Mouse (Mus musculus): ENCODE data around the gene Fbxo48. TPM values are rescaled to one million over a fixed set of nuclear protein-coding genes. Genes with fewer than 3 reads are reported as not detected.

The Fbxo48 gene
- 1 to 10 TPM; 1.1 to 1.5 TPM for total RNA-seq (2021)

DNA sequence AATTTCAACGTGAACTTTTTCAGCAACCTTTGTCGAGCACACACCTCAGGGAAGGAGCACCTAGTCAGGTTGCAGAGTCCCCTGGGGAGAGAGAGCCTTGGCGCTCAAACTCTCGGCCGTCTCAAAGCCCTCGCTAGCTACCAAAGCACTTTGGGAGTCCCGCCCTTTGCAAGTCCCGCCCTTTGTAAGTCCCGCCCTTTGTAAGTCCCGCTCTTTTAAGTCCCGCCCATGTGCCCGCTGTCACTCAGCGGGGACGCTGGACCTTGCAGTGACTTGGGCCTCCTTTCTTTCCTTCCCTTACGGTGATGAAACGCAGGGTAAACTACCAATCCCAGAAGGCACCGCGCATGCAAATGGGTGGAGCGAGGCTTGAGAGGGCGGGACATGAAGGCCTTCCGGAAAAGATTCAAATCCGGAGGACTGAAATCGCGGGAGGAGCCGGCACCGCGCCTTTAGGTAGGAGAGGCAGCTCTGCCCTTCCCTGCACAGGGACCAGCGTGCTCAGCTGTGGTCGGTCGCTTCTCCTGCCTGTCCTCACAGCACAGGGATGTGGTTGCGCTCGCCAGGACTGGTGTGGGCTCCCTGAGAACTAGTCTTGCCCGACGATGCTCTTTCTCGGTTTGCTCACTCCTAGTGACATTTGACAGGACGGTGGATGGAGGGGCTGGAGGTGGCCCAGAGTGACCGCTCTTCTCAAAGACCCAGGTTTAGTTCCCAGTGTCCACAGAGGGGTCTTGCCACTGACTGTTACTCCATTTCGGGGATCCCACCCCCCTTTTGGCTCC is at the start of gene Fbxo48:
Gene Fbxo48, plus strand, starts transcription at position 400 of the 785 bp plus-strand sequence.
- DNase-seq (ENCODE audit: low spot score in 2 of 2): peak; percentile 89 to 98
- intact Hi-C loops (cut with DNase I): loop anchor here (5.0 kb wide), 1 partner anchor 444 kb away; the partner anchor contains the start of gene Sec61g

- DNase-seq (ENCODE audit: low spot score in 2 of 2): peak; percentile 21 to 84
- intact Hi-C loops (cut with DNase I): no loop called here
Observed at GRCm38 (mm10) chr11:16904302-16905011, 46.7 kb upstream of the Fbxo48 start.

DNA sequence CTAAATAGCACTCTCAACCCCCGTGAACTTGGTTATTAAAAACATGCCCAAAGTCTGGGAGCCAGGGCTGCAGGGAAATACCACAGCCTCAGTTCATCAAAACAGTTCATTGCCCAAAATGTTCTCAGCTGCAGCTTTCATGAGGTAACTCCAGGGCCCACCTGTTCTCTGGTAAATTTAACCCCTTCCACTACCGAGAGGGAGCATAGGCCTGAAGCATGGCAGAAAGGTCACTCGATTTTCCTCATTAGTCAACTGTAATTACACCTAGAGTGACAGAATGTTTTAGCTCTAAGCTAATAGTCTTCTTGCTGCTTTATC is 46.2 kb upstream of the Fbxo48 start:
- intact Hi-C loops (cut with DNase I): no loop called here
- no peak for DNase-seq (ENCODE audit: low spot score in 2 of 2)

DNA sequence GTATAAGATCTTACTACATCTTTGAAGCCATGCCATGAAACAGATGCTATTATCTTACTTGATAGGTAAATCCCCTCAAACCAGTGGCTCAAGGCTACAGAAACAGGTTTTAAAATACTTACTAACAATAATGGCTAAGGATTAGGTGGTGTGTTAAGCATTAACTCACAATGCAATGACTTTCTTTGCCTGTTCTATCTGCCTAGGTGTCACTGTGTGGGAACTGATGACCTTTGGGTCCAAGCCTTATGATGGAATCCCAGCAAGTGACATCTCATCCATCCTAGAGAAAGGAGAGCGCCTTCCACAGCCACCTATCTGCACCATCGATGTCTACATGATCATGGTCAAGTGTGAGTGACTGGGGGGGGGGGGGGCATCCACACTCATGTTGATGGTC is 44.6 kb upstream of the Fbxo48 start:
- intact Hi-C loops (cut with DNase I): no loop called here
- no peak for DNase-seq (ENCODE audit: low spot score in 2 of 2)

- no peak for DNase-seq (ENCODE audit: low spot score in 2 of 2)
- intact Hi-C loops (cut with DNase I): no loop called here
Observed at GRCm38 (mm10) chr11:16907517-16908129, 43.6 kb upstream of the Fbxo48 start.

DNA sequence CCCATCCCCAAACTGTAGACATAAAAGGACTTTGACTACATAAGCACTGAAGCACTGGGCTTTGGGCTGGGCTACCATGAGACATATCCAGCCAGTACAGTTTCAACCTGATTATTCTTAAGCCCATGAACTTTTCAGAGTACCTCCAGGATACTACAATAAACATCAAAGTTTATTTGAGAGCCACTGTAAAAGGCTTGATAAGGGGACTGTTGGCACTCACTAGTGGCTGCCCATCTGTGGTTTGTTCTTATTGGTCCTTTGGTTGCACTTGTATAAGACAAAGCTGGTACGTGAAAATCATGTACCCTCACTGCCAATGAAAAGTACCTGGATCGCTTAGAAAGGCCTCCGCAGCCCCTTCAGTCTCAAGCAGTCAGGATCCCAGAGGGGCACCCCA is 36.4 kb upstream of the Fbxo48 start:
- DNase-seq (ENCODE audit: low spot score in 2 of 2): no peak

DNA sequence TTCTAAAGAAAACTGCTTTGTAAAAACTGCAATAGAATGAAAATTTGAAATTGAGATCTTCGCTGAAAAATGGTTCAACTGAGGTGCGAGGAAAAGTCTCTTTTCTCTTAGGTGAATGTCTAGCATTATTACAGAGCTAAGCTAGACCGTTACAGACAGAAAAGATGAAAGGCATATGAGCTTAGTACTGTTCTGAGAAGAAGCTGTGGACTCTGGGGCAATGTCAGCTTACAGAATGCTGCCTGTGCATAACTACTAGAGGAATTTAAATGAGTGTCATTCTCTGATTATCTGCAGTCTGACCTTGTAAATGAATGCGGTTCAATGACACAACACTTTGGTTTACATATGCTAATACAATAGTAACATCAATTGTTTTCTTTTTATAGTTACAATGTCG is 35.3 kb upstream of the Fbxo48 start:
- DNase-seq (ENCODE audit: low spot score in 2 of 2): no peak
- intact Hi-C loops (cut with DNase I): no loop called here

More for the DNA sequence above, 36.4 kb upstream of the Fbxo48 start:
- intact Hi-C loops (cut with DNase I): no loop called here

DNA sequence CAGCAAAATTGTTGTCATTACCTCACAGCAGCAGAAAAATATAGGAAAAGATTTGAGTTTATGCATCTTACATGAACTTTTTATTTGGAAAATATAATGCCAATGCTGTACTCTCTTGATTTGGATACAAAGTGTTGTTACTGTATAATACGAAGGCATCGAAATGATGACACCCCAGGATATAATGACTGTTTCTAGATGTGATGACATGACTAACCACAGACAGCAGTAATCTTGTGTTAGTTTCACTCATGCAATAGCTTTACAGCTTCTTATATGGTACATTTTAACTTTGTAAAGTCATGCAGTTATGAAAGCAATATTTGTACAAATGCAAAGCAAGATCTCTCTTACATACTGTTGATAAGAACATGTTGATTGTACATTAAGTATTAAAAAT is 33.7 kb upstream of the Fbxo48 start:
- DNase-seq (ENCODE audit: low spot score in 2 of 2): no peak
- intact Hi-C loops (cut with DNase I): no loop called here

- DNase-seq (ENCODE audit: low spot score in 2 of 2): no peak
- intact Hi-C loops (cut with DNase I): no loop called here
Observed at GRCm38 (mm10) chr11:16932159-16932558, 19.0 kb upstream of the Fbxo48 start.

DNA sequence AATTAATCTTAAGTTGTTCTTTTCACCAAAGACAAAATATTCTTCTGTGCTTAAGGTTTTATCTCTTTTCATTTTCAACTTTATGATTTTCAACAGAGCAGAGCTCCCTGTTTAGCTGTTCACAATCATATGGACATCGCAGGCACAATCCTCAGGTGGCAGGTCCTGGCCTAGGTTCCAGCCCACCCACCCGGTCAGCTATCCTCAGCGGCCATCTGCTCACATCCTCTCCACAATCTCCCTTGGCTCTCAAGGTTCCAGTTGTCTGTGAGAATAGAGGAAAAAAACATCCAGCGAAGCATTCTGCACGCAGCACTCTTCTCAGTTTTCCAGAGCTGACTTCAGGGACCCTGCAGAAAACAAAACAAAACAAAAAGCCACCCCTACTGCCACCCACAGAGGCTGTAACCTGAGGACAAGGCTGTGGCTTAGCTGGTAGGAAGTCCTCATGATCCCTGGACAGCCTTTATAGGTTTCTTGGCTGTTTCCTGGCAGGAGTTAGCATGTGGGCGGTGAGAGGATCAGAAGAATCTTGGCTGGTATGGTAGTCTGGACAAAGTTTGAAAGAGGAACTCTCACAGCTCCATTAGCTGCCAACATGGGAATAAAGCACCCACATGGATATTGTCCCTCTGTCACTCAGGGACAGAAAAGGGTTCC is 15.5 kb upstream of the Fbxo48 start:
- DNase-seq (ENCODE audit: low spot score in 2 of 2): peak in 1 of 2 experiments; percentile 41
- intact Hi-C loops (cut with DNase I): no loop called here

GRCm38 (mm10) chr11:16941103-16941793 is 9.9 kb upstream of the Fbxo48 start:
- DNase-seq (ENCODE audit: low spot score in 2 of 2): peak in 1 of 2 experiments; percentile 14
- intact Hi-C loops (cut with DNase I): loop anchor here (5.0 kb wide), 2 partner anchors 119 to 189 kb away; partner anchors contain the start of gene Egfr

GRCm38 (mm10) chr11:16941973-16942452 is 9.2 kb upstream of the Fbxo48 start:
- intact Hi-C loops (cut with DNase I): loop anchor here (5.0 kb wide), 2 partner anchors 120 to 190 kb away; partner anchors contain the start of gene Egfr
- DNase-seq (ENCODE audit: low spot score in 2 of 2): no peak

DNA sequence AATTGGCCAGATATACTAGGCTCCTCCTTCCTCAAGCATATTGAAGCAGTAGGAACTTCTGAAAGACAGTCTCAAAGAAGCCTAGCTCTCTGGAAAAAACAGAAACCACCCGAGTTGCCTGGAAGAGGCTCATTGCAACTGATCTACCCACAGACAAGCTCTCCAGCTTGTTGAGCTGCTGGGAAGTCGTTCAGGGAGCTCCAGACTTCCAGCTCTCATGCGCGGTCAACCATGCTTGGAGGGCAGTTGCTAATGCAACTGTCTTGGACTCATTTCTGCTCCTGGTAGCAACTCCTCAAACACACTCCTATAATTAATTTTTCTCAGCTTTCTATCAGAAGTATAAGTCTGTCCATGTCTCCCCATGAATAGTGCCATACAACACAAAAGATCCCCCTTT is 8.2 kb upstream of the Fbxo48 start:
- intact Hi-C loops (cut with DNase I): loop anchor here (5.0 kb wide), 2 partner anchors 121 to 191 kb away; partner anchors contain the start of gene Egfr
- peak in 1 of 2 experiments; percentile 33 for DNase-seq (ENCODE audit: low spot score in 2 of 2)

GRCm38 (mm10) chr11:16948756-16949155 is 2.4 kb upstream of the Fbxo48 start:
- peak in 1 of 2 experiments; percentile 19 for DNase-seq (ENCODE audit: low spot score in 2 of 2)

GRCm38 (mm10) chr11:16950226-16950975 is 774 bp upstream of the Fbxo48 start:
- intact Hi-C loops (cut with DNase I): loop anchor here (5.0 kb wide), 1 partner anchor 443 kb away; the partner anchor contains the start of gene Sec61g

More at GRCm38 (mm10) chr11:16948756-16949155, 2.4 kb upstream of the Fbxo48 start:
- intact Hi-C loops (cut with DNase I): loop anchor here (1.0 kb wide), 1 partner anchor 423 kb away; no protein-coding TSS in a partner anchor

GRCm38 (mm10) chr11:16951761-16952010 is 511 bp downstream of the Fbxo48 start:
- intact Hi-C loops (cut with DNase I): loop anchor here (5.0 kb wide), 1 partner anchor 444 kb away; the partner anchor contains the start of gene Sec61g
- no peak for DNase-seq (ENCODE audit: low spot score in 2 of 2)

More at GRCm38 (mm10) chr11:16950226-16950975, 774 bp upstream of the Fbxo48 start:
- DNase-seq (ENCODE audit: low spot score in 2 of 2): no peak

DNA sequence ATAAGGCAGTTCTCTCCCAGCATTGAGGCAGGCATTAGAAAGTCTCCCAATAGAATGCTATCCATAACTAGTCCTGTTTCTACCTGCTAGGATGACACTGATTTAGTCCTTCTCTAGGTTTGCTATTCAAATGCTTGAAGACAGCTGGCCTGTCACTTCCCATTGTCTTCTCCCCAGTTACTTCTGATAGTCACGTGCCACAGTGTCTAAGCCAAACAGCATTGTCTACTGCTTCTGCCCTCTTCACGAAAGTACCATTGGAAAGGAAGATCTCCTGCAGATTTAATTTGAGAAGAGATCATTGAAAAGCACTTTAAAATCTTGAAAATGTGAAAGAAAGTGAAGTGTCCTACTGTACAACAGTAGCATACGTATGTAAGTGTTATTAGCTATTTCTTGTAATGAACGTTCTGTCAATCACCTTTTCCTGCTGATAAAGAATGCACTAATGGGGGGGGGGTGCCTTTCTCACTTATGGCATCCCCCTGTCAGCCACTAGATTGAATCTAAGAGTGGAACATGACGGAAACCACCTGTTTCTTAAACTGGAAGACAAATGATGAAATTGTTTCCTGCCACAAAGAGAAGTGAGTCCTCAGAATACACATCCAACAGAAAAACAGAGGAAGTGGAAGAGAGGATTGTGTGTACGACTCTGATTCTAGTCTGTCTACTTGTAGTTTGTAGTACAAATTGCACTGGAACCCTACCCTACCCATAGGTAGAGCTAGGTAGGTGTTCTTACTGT is 5.1 kb downstream of the Fbxo48 start:
- DNase-seq (ENCODE audit: low spot score in 2 of 2): no peak
- intact Hi-C loops (cut with DNase I): no loop called here

GRCm38 (mm10) chr11:16957030-16957429 is 5.9 kb downstream of the Fbxo48 start:
- intact Hi-C loops (cut with DNase I): no loop called here
- DNase-seq (ENCODE audit: low spot score in 2 of 2): no peak

Measured in left cerebral cortex, postnatal 25 days (tissue).